Mouse (Mus musculus) stomach, postnatal 0 days (tissue): ENCODE data around the gene Nudt22. TPM values are rescaled to one million over a fixed set of nuclear protein-coding genes. Genes with fewer than 3 reads are reported as not detected.

Source experiments
- ATAC-seq: fragments of 200-750 bp; cut with Nextera tagmentation; 2 replicates; pipeline ENCODE4 v1.8.0; 2017; ENCODE audit not compliant: low FRiP score, low TSS enrichment
- DNase-seq: peaks from one replicate; pipeline ENCODE4 v3.0.0-alpha.2; 2016; ENCODE audit warnings: low spot score
- H3K27ac ChIP-seq: fragments of 300-500 bp; sonication (generic); replicated peaks from 2 replicates; pipeline ENCODE4 v1.5.1; 2014; ENCODE audit warnings: mild to moderate bottlenecking, control low read depth
- H3K27me3 ChIP-seq: fragments of 300-500 bp; sonication (generic); 2 replicates; pipeline ENCODE4 v1.6.1; 2014; ENCODE audit warnings: low read length; ENCODE audit not compliant: control insufficient read depth, insufficient read depth
- H3K36me3 ChIP-seq: fragments of 300-500 bp; sonication (generic); 2 replicates; pipeline ENCODE4 v1.6.1; 2014; ENCODE audit warnings: low read length, mixed read lengths; ENCODE audit not compliant: control insufficient read depth, insufficient read depth
- H3K4me1 ChIP-seq: fragments of 300-500 bp; sonication (generic); replicated peaks from 2 replicates; pipeline ENCODE4 v1.6.1; 2014; ENCODE audit warnings: antibody characterized with exemption; ENCODE audit not compliant: control insufficient read depth, insufficient read depth
- H3K4me2 ChIP-seq: fragments of 300-500 bp; sonication (generic); replicated peaks from 2 replicates; pipeline ENCODE4 v1.6.1; 2014; ENCODE audit warnings: low read depth, mild to moderate bottlenecking, control low read depth, moderate library complexity
- H3K4me3 ChIP-seq: fragments of 300-500 bp; sonication (generic); 2 replicates; pipeline ENCODE4 v1.5.1; 2014; ENCODE audit warnings: low read depth, low read length, control low read depth
- H3K9ac ChIP-seq: fragments of 300-500 bp; sonication (generic); 2 replicates; pipeline ENCODE4 v1.6.1; 2014; ENCODE audit warnings: mild to moderate bottlenecking, low read length, control low read depth, mixed read lengths
- H3K9me3 ChIP-seq: fragments of 300-500 bp; sonication (generic); 2 replicates; pipeline ENCODE4 v1.6.1; 2016; ENCODE audit warnings: low read length; ENCODE audit not compliant: control insufficient read depth
- CTCF ChIP-seq: IDR thresholded peaks from 2 replicates; pipeline ENCODE4 v1.5.1; 2016; ENCODE audit warnings: antibody characterized with exemption, low read depth, mild to moderate bottlenecking, moderate library complexity
- EP300 ChIP-seq: optimal IDR thresholded peaks from 2 replicates; pipeline ENCODE3; 2016; ENCODE audit warnings: antibody characterized with exemption
- WGBS: fragments of 180-500 bp; shearing (Covaris S2); extraction: QIAGEN DNeasy Blood & Tissue Kit; methylation state at CpG from one replicate; pipeline ENCODE4 v1.1.7; 2014; 5-methylcytosine and 5-hydroxymethylcytosine counted together
- polyA plus RNA-seq: library from polyadenylated mRNA; unstranded; fragments of >200 nt; fragmentation: Nextera tagmentation; extraction: Ambion mirVana; gene quantifications from 2 replicates; pipeline ENCODE4 v1.2.1, GENCODE M21; 2015

Gene Nudt22
- polyA plus RNA-seq, 1 experiment from 2014 or later: 21.1 TPM

- H3K4me2 ChIP-seq: no peak overlapping the region
- no peak overlapping the region for H3K4me3 ChIP-seq
- TF ChIP-seq EP300: no peak
- TF ChIP-seq CTCF: no peak
- peaks cover 6% of the 10 kb centered on the region; the same call in 1 of the 2 replicates for H3K4me1 ChIP-seq
- no peak overlapping the region for H3K27ac ChIP-seq
- whole genome bisulfite sequencing: 79% methylated on average over 7 of the region's 7 CpGs
- H3K9me3 ChIP-seq: no peaks in the 10 kb centered on the region
- H3K27me3 ChIP-seq: no peaks in the 10 kb centered on the region
- peak overlapping the region; percentile 31; the same call in 1 of the 2 replicates for H3K9ac ChIP-seq
- H3K36me3 ChIP-seq: peaks cover 38% of the 10 kb centered on the region
- DNase-seq: no peak
- no peak for ATAC-seq
These were observed 40.5 kb downstream of the Nudt22 start for GRCm38 (mm10) chr19:6955424-6955823.

GRCm38 (mm10) chr19:6954046-6954445 lies 41.9 kb downstream of the Nudt22 start:
- peak; percentile 81 for DNase-seq
- Histone ChIP-seq H3K27ac (0 out of 2 replicates have a peak overlapping the region, but pooled peaks have one; percentile 25), H3K9me3 (no peaks in the 10 kb centered on the region), H3K4me1 (peaks cover 6% of the 10 kb centered on the region; the same call in 1 of the 2 replicates), H3K4me3 (no peak overlapping the region), H3K4me2 (no peak overlapping the region), H3K9ac (no peak overlapping the region), H3K36me3 (peaks cover 32% of the 10 kb centered on the region), H3K27me3 (no peaks in the 10 kb centered on the region)
- 44% methylated on average over 9 of the region's 9 CpGs for WGBS
- TF ChIP-seq CTCF (peak; percentile 70), EP300 (no peak)
- ATAC-seq: no peak

- peak; percentile 2; the same call in 1 of the 2 replicates for TF ChIP-seq CTCF
- peak; percentile 81 for TF ChIP-seq EP300
- H3K4me3 ChIP-seq: 0 out of 2 replicates have a peak overlapping the region, but pooled peaks have one; percentile 65
- peak overlapping the region; percentile 19; the same call in 1 of the 2 replicates for H3K9ac ChIP-seq
- peaks cover 6% of the 10 kb centered on the region; the same call in 1 of the 2 replicates for H3K4me1 ChIP-seq
- DNase-seq (peak; percentile 85), ATAC-seq (peak; percentile 49)
- peaks cover 20% of the 10 kb centered on the region for H3K36me3 ChIP-seq
- H3K27me3 ChIP-seq: no peaks in the 10 kb centered on the region
- H3K9me3 ChIP-seq: no peaks in the 10 kb centered on the region
- 11% methylated on average over 3 of the region's 3 CpGs for WGBS
- H3K27ac ChIP-seq: peak overlapping the region; percentile 94
- peak overlapping the region; percentile 89 for H3K4me2 ChIP-seq
These were observed 43.2 kb downstream of the Nudt22 start for GRCm38 (mm10) chr19:6952712-6953037.

GRCm38 (mm10) chr19:6951994-6952711 lies 43.8 kb downstream of the Nudt22 start:
- peak overlapping the region; percentile 65 for H3K4me3 ChIP-seq
- H3K27ac ChIP-seq: peak overlapping the region; percentile 94
- H3K9me3 ChIP-seq: no peaks in the 10 kb centered on the region
- peaks cover 6% of the 10 kb centered on the region; the same call in 1 of the 2 replicates for H3K4me1 ChIP-seq
- TF ChIP-seq CTCF (no peak), EP300 (no peak)
- ATAC-seq: peak; percentile 62
- 2% methylated on average over 31 of the region's 31 CpGs for WGBS
- peak; percentile 86 for DNase-seq
- peaks cover 19% of the 10 kb centered on the region for H3K36me3 ChIP-seq
- H3K9ac ChIP-seq: peak overlapping the region; percentile 61
- peak overlapping the region; percentile 89 for H3K4me2 ChIP-seq
- no peaks in the 10 kb centered on the region for H3K27me3 ChIP-seq

- peak overlapping the region; percentile 94 for H3K27ac ChIP-seq
- TF ChIP-seq CTCF: no peak
- peak; percentile 93 for TF ChIP-seq EP300
These were observed 44.4 kb downstream of the Nudt22 start for GRCm38 (mm10) chr19:6951381-6951968.

More at GRCm38 (mm10) chr19:6951381-6951968, 44.4 kb downstream of the Nudt22 start:
- whole genome bisulfite sequencing: under 1% methylated on average over 35 of the region's 35 CpGs
- no peaks in the 10 kb centered on the region for H3K27me3 ChIP-seq
- peak overlapping the region; percentile 65 for H3K4me3 ChIP-seq
- ATAC-seq (peak; percentile 73), DNase-seq (peak; percentile 95)
- H3K4me1 ChIP-seq: peaks cover 6% of the 10 kb centered on the region; the same call in 1 of the 2 replicates
- no peaks in the 10 kb centered on the region for H3K9me3 ChIP-seq
- peak overlapping the region; percentile 89 for H3K4me2 ChIP-seq
- H3K9ac ChIP-seq: peak overlapping the region; percentile 79
- H3K36me3 ChIP-seq: peaks cover 14% of the 10 kb centered on the region
